Mouse (Mus musculus) lung, postnatal 14 days (tissue): ENCODE measurements around the gene Lin7a.

ENCODE experiments used
- DNase-seq: peaks from one replicate; pipeline ENCODE4 v3.0.0; 2021

Lin7a gene

GRCm38 (mm10) chr10:107271321-107272130 is at the start of gene Lin7a:
TSS of gene Lin7a (plus strand) at chr10:107271686.
- DNase-seq, result peak; percentile 1

GRCm38 (mm10) chr10:107221726-107222125 is 49.8 kb upstream of the Lin7a start:
- no peak for DNase-seq

GRCm38 (mm10) chr10:107222406-107223185 is 48.9 kb upstream of the Lin7a start:
- no peak for DNase-seq

DNA sequence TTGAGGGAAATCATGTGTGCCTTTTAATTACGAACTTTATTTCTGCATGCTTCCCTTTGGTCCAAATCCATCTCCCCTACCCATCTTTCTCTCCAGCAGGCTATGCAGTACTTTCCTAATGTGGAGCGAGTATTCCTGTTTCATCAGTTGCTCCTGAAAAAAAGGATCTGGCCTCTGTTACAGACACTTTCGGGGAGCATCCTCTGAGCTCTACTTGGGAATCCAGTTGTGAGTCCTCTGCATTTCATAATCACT is 48.4 kb upstream of the Lin7a start:
- no peak for DNase-seq

DNA sequence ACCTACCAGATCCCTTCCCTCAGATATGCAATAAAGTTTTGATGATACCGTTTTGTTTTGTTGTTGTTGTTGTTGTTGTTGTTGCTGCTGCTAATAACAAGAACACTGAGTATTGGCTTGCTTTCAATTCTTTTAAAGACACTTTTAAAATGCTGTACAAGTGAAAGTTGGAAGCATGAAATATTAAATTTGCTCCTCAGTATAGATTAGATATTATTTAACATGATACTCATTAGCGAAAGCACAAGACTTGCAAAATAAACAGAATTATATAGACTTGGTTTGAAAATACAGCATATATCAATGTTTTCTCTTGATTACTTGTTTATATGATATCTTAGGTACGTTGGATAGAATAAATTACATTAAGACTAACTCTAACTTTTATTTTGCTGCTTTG is 47.7 kb upstream of the Lin7a start:
- DNase-seq, result no peak

- DNase-seq, result no peak
Observed at GRCm38 (mm10) chr10:107224596-107225330, 46.7 kb upstream of the Lin7a start.

DNA sequence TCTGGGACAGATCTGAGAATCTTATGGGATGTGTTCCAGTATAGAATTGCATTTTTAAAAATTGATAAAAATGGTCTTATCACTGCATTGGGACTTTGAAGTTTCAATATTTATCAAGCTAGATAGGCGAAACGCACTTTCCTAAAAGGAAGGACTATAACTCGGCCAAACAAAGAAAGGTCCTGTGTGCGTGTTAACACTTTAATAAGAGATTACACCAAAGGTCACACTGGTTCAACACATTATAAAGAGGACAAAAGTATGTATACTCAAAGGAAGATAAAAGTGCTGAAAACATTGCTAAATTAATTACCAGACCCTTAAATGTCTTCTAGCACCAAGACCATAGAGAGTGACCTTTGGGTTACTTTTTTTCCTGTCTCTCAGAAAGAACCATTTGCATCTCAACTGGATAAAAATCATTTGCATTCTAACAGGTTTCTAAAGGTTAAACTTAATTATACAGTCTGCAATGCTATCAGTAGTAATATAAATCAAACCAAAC is 46.1 kb upstream of the Lin7a start:
- DNase-seq, result no peak

DNA sequence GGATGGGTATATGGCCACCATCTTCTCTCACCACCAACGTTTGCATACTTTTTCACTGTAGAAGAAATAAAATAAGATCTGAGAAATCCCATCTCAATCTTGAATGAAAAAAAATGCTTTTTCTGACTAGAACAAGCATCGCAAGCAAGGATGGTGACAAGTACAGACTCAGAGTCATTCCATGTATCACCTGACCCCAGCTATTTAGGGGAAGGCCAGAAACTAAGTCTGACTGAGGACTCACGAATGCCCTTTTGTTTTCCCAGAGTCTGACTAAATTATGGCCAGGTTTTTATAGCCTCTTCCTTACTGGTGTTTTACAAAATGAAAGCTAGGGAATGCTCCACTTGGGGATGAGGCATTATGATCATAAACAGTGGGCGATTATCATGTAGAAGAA is 45.6 kb upstream of the Lin7a start:
- DNase-seq, result no peak

DNA sequence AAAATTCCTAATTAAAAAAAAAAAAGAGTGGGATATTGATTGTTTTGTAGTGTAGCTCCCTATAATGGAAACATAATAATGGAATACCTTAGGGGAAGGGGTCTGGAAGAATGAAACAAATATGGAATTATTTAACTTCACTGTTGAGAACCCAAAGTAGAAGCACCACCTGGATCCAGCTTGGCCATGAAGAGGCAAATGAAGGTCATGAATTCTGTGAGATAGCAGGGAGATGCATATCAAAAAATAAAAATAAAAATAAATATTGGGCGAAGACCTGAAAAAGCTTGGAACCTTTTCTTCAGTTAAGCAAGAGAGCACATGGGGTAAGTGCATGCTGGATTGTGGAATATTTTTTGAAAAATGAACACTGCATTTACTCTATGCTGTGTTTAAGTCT is 43.6 kb upstream of the Lin7a start:
- DNase-seq, result no peak

DNA sequence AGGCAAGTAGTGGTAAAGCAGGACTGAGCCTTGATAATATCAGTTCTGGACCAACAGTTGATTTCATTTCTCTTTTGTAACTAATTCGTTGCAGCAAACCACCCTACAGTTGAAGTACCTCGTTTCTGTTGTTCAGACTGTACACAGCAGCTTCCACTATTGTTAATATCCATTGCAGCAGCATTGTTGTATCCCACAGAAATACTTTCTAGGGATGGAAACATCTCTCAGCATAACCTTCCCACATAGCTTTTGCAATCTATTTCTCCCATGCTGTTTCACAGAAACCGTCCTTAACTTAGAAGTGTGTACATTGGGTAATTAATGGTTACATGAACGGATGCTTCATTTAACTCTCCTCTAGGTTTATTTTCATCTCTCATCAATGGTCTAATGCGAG is 42.7 kb upstream of the Lin7a start:
- no peak for DNase-seq

DNA sequence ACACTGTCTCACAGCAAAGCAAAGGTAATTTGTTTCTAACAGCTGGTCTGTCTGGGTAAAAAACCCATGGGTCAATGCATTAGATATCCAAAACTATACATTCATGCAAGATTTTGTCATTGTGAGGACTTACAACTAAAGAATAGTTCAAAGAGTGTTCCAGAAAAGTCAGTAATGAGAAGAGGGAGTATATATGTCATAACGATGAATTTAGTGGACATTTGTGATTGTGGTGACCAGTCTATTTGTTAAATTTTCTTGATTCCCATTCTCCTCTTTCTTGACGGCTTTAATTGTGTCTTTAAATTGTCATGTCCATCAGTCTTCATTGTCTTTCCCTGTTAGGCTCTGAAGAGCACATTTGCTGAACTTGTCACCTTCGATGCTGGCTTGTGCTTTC is 42.1 kb upstream of the Lin7a start:
- no peak for DNase-seq

- DNase-seq, result no peak
Observed at GRCm38 (mm10) chr10:107230081-107230850, 41.2 kb upstream of the Lin7a start.

- DNase-seq, result no peak
Observed at GRCm38 (mm10) chr10:107230851-107231130, 40.7 kb upstream of the Lin7a start.

- DNase-seq, result no peak
Observed at GRCm38 (mm10) chr10:107231421-107232010, 40.0 kb upstream of the Lin7a start.

GRCm38 (mm10) chr10:107232491-107233110 is 38.9 kb upstream of the Lin7a start:
- DNase-seq, result no peak

DNA sequence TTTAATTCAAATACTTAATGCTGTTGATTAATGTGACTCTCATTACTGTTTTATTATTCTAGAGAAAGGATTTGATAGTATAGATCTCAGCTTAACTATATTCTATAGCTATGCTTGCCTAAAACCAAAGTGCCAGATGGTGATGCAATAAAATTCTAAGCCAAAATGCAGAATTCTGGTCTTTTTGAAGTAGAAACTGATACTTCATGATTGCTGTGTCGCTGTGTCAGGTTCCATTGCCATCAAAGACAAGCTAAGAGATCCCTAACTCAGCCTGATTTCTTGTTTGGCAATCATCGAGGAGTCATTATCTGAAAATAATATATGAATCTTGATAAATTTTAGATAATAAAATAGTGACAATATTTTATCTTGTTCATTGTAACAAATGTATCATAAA is 38.3 kb upstream of the Lin7a start:
- DNase-seq, result no peak

GRCm38 (mm10) chr10:107233825-107234224 is 37.7 kb upstream of the Lin7a start:
- no peak for DNase-seq

GRCm38 (mm10) chr10:107234421-107235400 is 36.8 kb upstream of the Lin7a start:
- DNase-seq, result no peak

GRCm38 (mm10) chr10:107235496-107235895 is 36.0 kb upstream of the Lin7a start:
- no peak for DNase-seq

- DNase-seq, result no peak
Observed at GRCm38 (mm10) chr10:107236211-107236610, 35.3 kb upstream of the Lin7a start.

- DNase-seq, result no peak
Observed at GRCm38 (mm10) chr10:107237076-107237475, 34.4 kb upstream of the Lin7a start.
